Mouse (Mus musculus) CH12.LX (cell line): ENCODE data around the gene Skor1.

ENCODE experiments used
- CTCF ChIP-seq, 2 experiments: IDR thresholded peaks in 1 of 2; conservative IDR thresholded peaks in 1 of 2; 2 replicates each; pipeline ENCODE4 v1.5.1; 2011 to 2012; ENCODE audit warnings: low read depth in 2 of 2, low read length in 2 of 2, improper control_type of control experiment in 1 of 2, inconsistent platforms in 1 of 2, mild to moderate bottlenecking in 1 of 2, moderate library complexity in 1 of 2
- EP300 ChIP-seq: IDR thresholded peaks from 2 replicates; pipeline ENCODE4 v1.6.1; 2011; ENCODE audit warnings: low read length, improper control_type of control experiment
- HCFC1 ChIP-seq: IDR thresholded peaks from 2 replicates; pipeline ENCODE4 v1.6.1; 2012; ENCODE audit warnings: low read depth, mild to moderate bottlenecking, inconsistent platforms, low read length, improper control_type of control experiment
- POLR2A ChIP-seq: IDR thresholded peaks from 2 replicates; pipeline ENCODE4 v1.6.1; 2011; ENCODE audit warnings: low read depth, mild to moderate bottlenecking, improper control_type of control experiment, low read length
- USF1 ChIP-seq: IDR thresholded peaks from 2 replicates; pipeline ENCODE4 v1.6.1; 2014; ENCODE audit warnings: low read depth, mild to moderate bottlenecking, inconsistent platforms, low read length, improper control_type of control experiment
- USF2 ChIP-seq: conservative IDR thresholded peaks from 2 replicates; pipeline ENCODE4 v1.6.1; 2011; ENCODE audit warnings: low read depth, low read length, improper control_type of control experiment
- ZNF384 ChIP-seq: IDR thresholded peaks from 2 replicates; pipeline ENCODE4 v1.6.1; 2012; ENCODE audit warnings: low read depth, low read length, improper control_type of control experiment, inconsistent platforms

DNA sequence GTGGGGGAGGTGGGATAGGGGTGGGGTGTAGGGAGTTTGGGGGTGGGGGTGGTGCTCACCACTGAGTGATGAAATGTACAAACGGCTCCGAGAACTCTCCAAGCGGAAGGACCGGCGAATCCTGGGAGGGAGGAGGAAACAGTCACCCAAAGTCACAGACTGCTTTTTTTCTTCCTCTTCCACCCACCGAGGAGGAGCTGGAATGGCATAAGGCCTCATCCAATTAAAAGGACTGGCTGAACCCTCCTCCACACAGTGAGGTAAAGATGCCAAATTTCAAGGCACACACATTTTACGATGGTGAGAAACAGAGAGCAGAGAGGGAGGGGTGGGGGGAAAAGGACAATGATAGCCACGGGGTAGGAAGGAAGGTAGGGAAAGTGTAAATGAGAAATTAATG lies 48.5 kb upstream of the Skor1 start:
- TF ChIP-seq ZNF384 (no peak), USF2 (no peak), USF1 (no peak), POLR2A (no peak), EP300 (no peak), HCFC1 (no peak), CTCF (conservative IDR thresholded peaks at IDR 0.05 in 1 of 2, IDR thresholded peaks at IDR 0.05 in 1 of 2; ENCODE audit: low read depth in 2 of 2, low read length in 2 of 2) (no peak)
